Mouse (Mus musculus) liver, embryonic 11.5 days (tissue): ENCODE data around the gene Samd4. TPM values are rescaled to one million over a fixed set of nuclear protein-coding genes. Genes with fewer than 3 reads are reported as not detected.

ENCODE experiments used
- ATAC-seq: fragments of 200-750 bp; cut with Nextera tagmentation; replicated peaks from 2 replicates; pipeline ENCODE4 v1.8.0; 2017; ENCODE audit warnings: moderate number of reproducible peaks, mild to moderate bottlenecking, moderate TSS enrichment, moderate library complexity; ENCODE audit not compliant: low FRiP score
- DNase-seq: peaks from one replicate; pipeline ENCODE4 v3.0.0-alpha.2; 2017; ENCODE audit warnings: low spot score
- H3K27ac ChIP-seq: fragments of 300-500 bp; sonication (generic); 2 replicates; pipeline ENCODE4 v1.5.1; 2014; ENCODE audit warnings: mild to moderate bottlenecking, low read depth, low read length, control low read depth
- H3K27me3 ChIP-seq: fragments of 300-500 bp; sonication (generic); replicated peaks from 2 replicates; pipeline ENCODE4 v1.6.1; 2014; ENCODE audit warnings: low read length, mixed read lengths; ENCODE audit not compliant: control insufficient read depth, insufficient read depth
- H3K36me3 ChIP-seq: fragments of 300-500 bp; sonication (generic); 2 replicates; pipeline ENCODE4 v1.6.1; 2014; ENCODE audit warnings: mild to moderate bottlenecking, low read length, moderate library complexity, mixed read lengths; ENCODE audit not compliant: control insufficient read depth, insufficient read depth
- H3K4me1 ChIP-seq: fragments of 300-500 bp; sonication (generic); replicated peaks from 2 replicates; pipeline ENCODE4 v1.6.1; 2014; ENCODE audit warnings: low read length, mixed read lengths; ENCODE audit not compliant: control insufficient read depth, insufficient read depth
- H3K4me2 ChIP-seq: fragments of 300-500 bp; sonication (generic); 2 replicates; pipeline ENCODE4 v1.6.1; 2014; ENCODE audit warnings: mild to moderate bottlenecking, control low read depth, moderate library complexity
- H3K4me3 ChIP-seq: fragments of 300-500 bp; sonication (generic); 2 replicates; pipeline ENCODE4 v1.5.1; 2014; ENCODE audit warnings: low read depth, low read length, control low read depth
- H3K9ac ChIP-seq: fragments of 300-500 bp; sonication (generic); 2 replicates; pipeline ENCODE4 v1.6.1; 2014; ENCODE audit warnings: low read depth, low read length, control low read depth
- H3K9me3 ChIP-seq: fragments of 300-500 bp; sonication (generic); 2 replicates; pipeline ENCODE4 v1.6.1; 2016; ENCODE audit warnings: low read length, inconsistent platforms, mixed read lengths; ENCODE audit not compliant: control insufficient read depth
- WGBS: fragments of 180-500 bp; shearing (Covaris S2); extraction: QIAGEN DNeasy Blood & Tissue Kit; methylation state at CpG from one replicate; pipeline ENCODE4 v1.1.7; 2014; 5-methylcytosine and 5-hydroxymethylcytosine counted together
- polyA plus RNA-seq: library from polyadenylated mRNA; unstranded; fragments of >200 nt; fragmentation: Nextera tagmentation; extraction: Ambion mirVana; gene quantifications from 2 replicates; pipeline ENCODE4 v1.2.1, GENCODE M21; 2014

Gene Samd4
- polyA plus RNA-seq, 1 experiment from 2014 or later, result 1.1 TPM

DNA sequence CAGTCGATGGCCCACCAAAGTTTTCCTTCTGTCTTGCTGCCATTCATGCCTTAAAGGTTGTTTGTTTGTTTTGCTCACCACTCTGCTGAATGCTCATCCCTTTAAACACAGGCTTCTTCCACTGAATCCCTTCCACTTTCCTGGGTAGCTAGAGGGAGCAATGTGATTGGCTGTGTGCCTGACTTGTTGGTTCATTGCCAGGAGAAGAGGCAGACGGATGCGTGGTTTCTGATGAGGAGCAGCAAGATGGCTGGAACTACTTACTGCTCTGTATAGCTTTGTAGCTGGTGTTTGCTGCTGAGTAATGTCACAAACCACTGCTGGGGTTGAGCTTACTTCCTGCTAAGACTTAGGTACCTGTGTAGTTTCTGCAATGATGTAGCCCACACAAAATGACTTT, 88.0 kb downstream of the Samd4 start:
- ATAC-seq (no peak), DNase-seq (no peak)
- no peaks in the 10 kb centered on the region for H3K36me3 ChIP-seq
- 74% methylated on average over 3 of the region's 3 CpGs for WGBS
- no peak overlapping the region for H3K4me2 ChIP-seq
- H3K9ac ChIP-seq, result no peak overlapping the region
- no peaks in the 10 kb centered on the region; the same call in 1 of the 2 replicates for H3K4me1 ChIP-seq
- no peak overlapping the region for H3K27ac ChIP-seq
- H3K4me3 ChIP-seq, result no peak overlapping the region
- no peaks in the 10 kb centered on the region for H3K9me3 ChIP-seq
- H3K27me3 ChIP-seq, result 0 out of 2 replicates have a peak, but pooled peaks cover 2% of the 10 kb centered on the region

GRCm38 (mm10) chr14:46971802-46972201, 89.1 kb downstream of the Samd4 start:
- no peaks in the 10 kb centered on the region; the same call in 1 of the 2 replicates for H3K4me1 ChIP-seq
- no peak overlapping the region for H3K4me3 ChIP-seq
- no peaks in the 10 kb centered on the region for H3K9me3 ChIP-seq
- no peak overlapping the region for H3K4me2 ChIP-seq
- no peaks in the 10 kb centered on the region for H3K36me3 ChIP-seq
- ATAC-seq, result no peak
- 0 out of 2 replicates have a peak, but pooled peaks cover 2% of the 10 kb centered on the region for H3K27me3 ChIP-seq
- no peak overlapping the region for H3K9ac ChIP-seq
- 81% methylated on average over 2 of the region's 2 CpGs for WGBS
- no peak for DNase-seq
- no peak overlapping the region for H3K27ac ChIP-seq

DNA sequence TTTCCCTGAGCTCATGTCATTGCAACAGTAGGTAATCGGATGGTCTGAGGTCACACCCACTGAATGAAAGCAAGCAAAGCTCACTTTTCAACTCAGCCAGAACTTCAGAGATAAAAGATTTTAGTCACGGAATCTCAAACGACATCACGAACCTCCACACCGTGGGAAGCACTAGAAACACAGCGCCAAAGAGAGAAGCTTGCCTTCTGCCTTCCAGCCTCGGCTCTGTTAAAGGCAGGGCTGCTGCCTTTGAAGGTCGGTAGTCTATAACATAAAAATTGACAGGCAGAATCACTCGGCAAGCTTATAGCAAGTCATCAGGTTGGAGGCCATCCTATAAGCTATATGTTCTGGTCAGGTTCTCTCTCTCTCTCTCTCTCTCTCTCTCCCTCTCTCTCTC, 92.2 kb downstream of the Samd4 start:
- Histone ChIP-seq H3K4me2 (no peak overlapping the region), H3K36me3 (no peaks in the 10 kb centered on the region), H3K27ac (no peak overlapping the region), H3K4me3 (no peak overlapping the region), H3K27me3 (no peaks in the 10 kb centered on the region), H3K9ac (no peak overlapping the region), H3K9me3 (no peaks in the 10 kb centered on the region), H3K4me1 (no peaks in the 10 kb centered on the region)
- DNase-seq, result no peak
- 71% methylated on average over 9 of the region's 9 CpGs for WGBS
- ATAC-seq, result no peak

DNA sequence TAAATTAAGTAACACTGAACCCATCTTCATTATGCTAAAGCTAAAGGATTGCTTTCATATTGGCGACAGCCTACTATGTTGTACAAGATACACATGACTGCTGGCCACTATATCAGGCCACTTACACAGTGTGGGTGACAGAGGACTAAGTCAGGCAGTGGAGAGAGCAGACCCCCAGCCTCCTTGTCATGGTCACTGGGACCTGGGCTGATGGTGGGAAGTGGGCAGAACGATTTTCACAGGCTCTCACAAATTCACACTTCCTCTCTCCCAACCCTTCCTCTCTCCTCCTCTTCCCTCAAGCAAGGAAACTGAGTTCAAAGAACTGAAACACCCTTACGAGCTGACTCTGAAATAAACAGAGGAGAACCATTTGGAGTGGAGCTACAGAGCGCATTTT, 93.3 kb downstream of the Samd4 start:
- H3K4me2 ChIP-seq, result no peak overlapping the region

GRCm38 (mm10) chr14:46976712-46977111, 94.1 kb downstream of the Samd4 start:
- DNase-seq, result no peak
- Histone ChIP-seq H3K4me1 (no peaks in the 10 kb centered on the region), H3K9me3 (no peaks in the 10 kb centered on the region), H3K9ac (no peak overlapping the region), H3K27ac (no peak overlapping the region), H3K4me2 (no peak overlapping the region), H3K4me3 (no peak overlapping the region), H3K36me3 (no peaks in the 10 kb centered on the region), H3K27me3 (no peaks in the 10 kb centered on the region)
- 66% methylated on average over 11 of the region's 11 CpGs for WGBS
- no peak for ATAC-seq

More for the DNA sequence above, 93.3 kb downstream of the Samd4 start:
- no peaks in the 10 kb centered on the region for H3K9me3 ChIP-seq
- ATAC-seq, result no peak
- no peak overlapping the region for H3K4me3 ChIP-seq
- H3K9ac ChIP-seq, result no peak overlapping the region
- H3K27ac ChIP-seq, result no peak overlapping the region
- no peaks in the 10 kb centered on the region for H3K36me3 ChIP-seq
- no peak for DNase-seq
- WGBS, result 71% methylated on average over 4 of the region's 4 CpGs
- no peaks in the 10 kb centered on the region for H3K27me3 ChIP-seq
- H3K4me1 ChIP-seq, result no peaks in the 10 kb centered on the region

- no peaks in the 10 kb centered on the region for H3K27me3 ChIP-seq
- ATAC-seq, result no peak
- no peaks in the 10 kb centered on the region for H3K9me3 ChIP-seq
- H3K4me2 ChIP-seq, result no peak overlapping the region
- H3K4me3 ChIP-seq, result no peak overlapping the region
- no peak overlapping the region for H3K9ac ChIP-seq
- WGBS, result 49% methylated on average over 10 of the region's 10 CpGs
- H3K4me1 ChIP-seq, result no peaks in the 10 kb centered on the region
- no peaks in the 10 kb centered on the region for H3K36me3 ChIP-seq
- DNase-seq, result no peak
- H3K27ac ChIP-seq, result no peak overlapping the region
These were observed 95.0 kb downstream of the Samd4 start for GRCm38 (mm10) chr14:46977660-46978059.

DNA sequence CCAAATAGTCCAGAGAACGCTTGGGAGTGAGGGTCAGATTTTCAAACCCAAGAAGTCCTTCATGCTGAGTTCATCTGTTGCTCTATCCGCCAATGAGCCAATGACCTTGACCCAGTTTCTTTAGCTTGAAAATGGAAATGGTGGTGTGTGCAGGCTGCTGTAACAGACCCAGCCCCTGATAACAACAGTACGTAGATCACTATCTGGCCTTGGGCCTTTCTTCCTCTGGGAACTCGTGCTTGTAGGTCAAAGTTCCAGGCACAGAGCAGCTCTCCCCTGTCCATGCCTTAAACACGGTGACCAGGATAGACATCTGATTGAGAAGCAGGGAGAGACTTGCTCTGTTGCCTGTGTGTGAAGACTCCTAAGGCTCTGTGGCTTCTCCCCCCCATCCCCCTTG, 96.5 kb downstream of the Samd4 start:
- Histone ChIP-seq H3K27ac (no peak overlapping the region), H3K4me3 (no peak overlapping the region), H3K4me1 (no peaks in the 10 kb centered on the region), H3K36me3 (no peaks in the 10 kb centered on the region), H3K27me3 (no peaks in the 10 kb centered on the region), H3K4me2 (no peak overlapping the region), H3K9ac (no peak overlapping the region), H3K9me3 (no peaks in the 10 kb centered on the region)
- ATAC-seq (no peak), DNase-seq (no peak)
- WGBS, result 66% methylated on average over 5 of the region's 5 CpGs

DNA sequence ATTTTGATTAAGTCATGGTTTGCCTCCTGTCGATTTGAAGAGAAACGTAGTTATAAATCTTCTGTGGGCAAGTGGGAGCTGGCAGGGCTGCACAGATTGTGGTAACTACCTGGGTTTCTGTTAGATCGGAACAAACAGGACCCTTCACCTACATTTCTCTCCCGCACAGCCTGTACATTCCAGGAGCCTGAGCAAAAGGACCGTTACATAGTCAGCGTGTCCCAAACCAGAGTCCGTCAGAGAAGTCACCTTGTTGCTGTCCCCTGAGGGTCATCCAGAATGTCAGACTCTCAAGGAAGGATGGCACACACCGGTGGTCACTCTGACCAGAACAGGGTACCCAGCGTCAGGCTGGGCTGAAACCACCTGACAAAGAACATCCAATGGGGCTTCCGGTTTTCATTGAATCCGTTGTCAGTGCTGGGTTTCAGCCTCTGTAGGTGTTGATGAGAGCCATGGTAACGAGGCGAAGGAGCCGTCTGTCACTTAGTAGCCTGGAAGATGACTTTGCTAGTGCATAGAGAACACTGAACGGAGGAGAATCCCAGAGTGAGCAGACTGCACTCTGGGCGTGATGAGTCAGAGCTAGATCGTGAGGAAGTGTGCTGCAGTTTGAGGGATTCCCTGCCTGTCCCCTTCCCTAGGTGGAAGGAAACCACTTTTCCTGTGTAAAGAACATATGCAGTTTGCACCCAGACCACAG, 98.2 kb downstream of the Samd4 start:
- no peak overlapping the region for H3K4me3 ChIP-seq
- no peaks in the 10 kb centered on the region for H3K9me3 ChIP-seq
- H3K27me3 ChIP-seq, result no peaks in the 10 kb centered on the region
- WGBS, result 57% methylated on average over 17 of the region's 17 CpGs
- no peak overlapping the region for H3K4me2 ChIP-seq
- no peak overlapping the region for H3K27ac ChIP-seq
- no peaks in the 10 kb centered on the region for H3K4me1 ChIP-seq
- no peaks in the 10 kb centered on the region for H3K36me3 ChIP-seq
- DNase-seq (no peak), ATAC-seq (no peak)
- H3K9ac ChIP-seq, result no peak overlapping the region

GRCm38 (mm10) chr14:46982106-46982505, 99.5 kb downstream of the Samd4 start:
- Histone ChIP-seq H3K9ac (no peak overlapping the region), H3K27ac (no peak overlapping the region), H3K9me3 (no peaks in the 10 kb centered on the region), H3K27me3 (no peaks in the 10 kb centered on the region), H3K4me1 (no peaks in the 10 kb centered on the region), H3K36me3 (no peaks in the 10 kb centered on the region), H3K4me2 (no peak overlapping the region), H3K4me3 (no peak overlapping the region)
- ATAC-seq, result no peak
- DNase-seq, result no peak
- WGBS, result 80% methylated on average over 6 of the region's 6 CpGs
